Mouse (Mus musculus) limb, embryonic 15.5 days (tissue): ENCODE results near the gene Foxl1. TPM values are rescaled to one million over a fixed set of nuclear protein-coding genes. Genes with fewer than 3 reads are reported as not detected.
"Not testable (repeated sequence)": the region's sequence is repeated elsewhere in the genome, so short reads cannot be mapped to it uniquely, and the experiment has no call there.

Source experiments
- ATAC-seq: fragments of 200-750 bp; cut with Nextera tagmentation; 2 replicates; pipeline ENCODE4 v1.8.0; 2017; ENCODE audit warnings: low read depth, moderate TSS enrichment; ENCODE audit not compliant: insufficient number of reproducible peaks, low FRiP score, low TSS enrichment
- H3K27ac ChIP-seq: fragments of 300-500 bp; sonication (generic); 2 replicates; pipeline ENCODE4 v1.5.1; 2015; ENCODE audit warnings: moderate library complexity, mild to moderate bottlenecking, inconsistent platforms
- H3K27me3 ChIP-seq: fragments of 300-500 bp; sonication (generic); 2 replicates; pipeline ENCODE4 v1.6.1; 2015; ENCODE audit warnings: inconsistent platforms
- H3K36me3 ChIP-seq: fragments of 300-500 bp; sonication (generic); 2 replicates; pipeline ENCODE4 v1.6.1; 2015; ENCODE audit warnings: inconsistent platforms
- H3K4me1 ChIP-seq: fragments of 300-500 bp; sonication (generic); 2 replicates; pipeline ENCODE4 v1.6.1; 2015; ENCODE audit warnings: inconsistent platforms
- H3K4me2 ChIP-seq: fragments of 300-500 bp; sonication (generic); 2 replicates; pipeline ENCODE4 v1.6.1; 2015; ENCODE audit warnings: mild to moderate bottlenecking, inconsistent platforms
- H3K4me3 ChIP-seq: fragments of 300-500 bp; sonication (generic); 2 replicates; pipeline ENCODE4 v1.5.1; 2015; ENCODE audit warnings: mild to moderate bottlenecking, inconsistent platforms
- H3K9ac ChIP-seq: fragments of 300-500 bp; sonication (generic); 2 replicates; pipeline ENCODE4 v1.6.1; 2015; ENCODE audit warnings: inconsistent platforms
- H3K9me3 ChIP-seq: fragments of 300-500 bp; sonication (generic); 2 replicates; pipeline ENCODE4 v1.6.1; 2016; ENCODE audit warnings: inconsistent platforms
- WGBS: fragments of 180-500 bp; shearing (Covaris S2); methylation state at CpG from one replicate; pipeline ENCODE4 v1.1.7; 2015; 5-methylcytosine and 5-hydroxymethylcytosine counted together
- polyA plus RNA-seq: library from polyadenylated mRNA; unstranded; fragments of >200 nt; fragmentation: Nextera tagmentation; extraction: Ambion mirVana; gene quantifications from 2 replicates; pipeline ENCODE4 v1.2.1, GENCODE M21; 2015

Foxl1 gene
- polyA plus RNA-seq, 1 experiment from 2014 or later, result 0.20 TPM

GRCm38 (mm10) chr8:121129265-121129940 is 1.7 kb downstream of the Foxl1 start:
- no peak overlapping the region for H3K4me3 ChIP-seq
- H3K9me3 ChIP-seq, result no peaks in the 10 kb centered on the region
- ATAC-seq, result no peak
- H3K4me2 ChIP-seq, result no peak overlapping the region
- peaks cover 90% of the 10 kb centered on the region for H3K27me3 ChIP-seq
- H3K36me3 ChIP-seq, result no peaks in the 10 kb centered on the region
- 30% methylated on average over 16 of the region's 16 CpGs for WGBS
- H3K4me1 ChIP-seq, result peaks cover 34% of the 10 kb centered on the region
- no peak overlapping the region for H3K27ac ChIP-seq
- H3K9ac ChIP-seq, result no peak overlapping the region

DNA sequence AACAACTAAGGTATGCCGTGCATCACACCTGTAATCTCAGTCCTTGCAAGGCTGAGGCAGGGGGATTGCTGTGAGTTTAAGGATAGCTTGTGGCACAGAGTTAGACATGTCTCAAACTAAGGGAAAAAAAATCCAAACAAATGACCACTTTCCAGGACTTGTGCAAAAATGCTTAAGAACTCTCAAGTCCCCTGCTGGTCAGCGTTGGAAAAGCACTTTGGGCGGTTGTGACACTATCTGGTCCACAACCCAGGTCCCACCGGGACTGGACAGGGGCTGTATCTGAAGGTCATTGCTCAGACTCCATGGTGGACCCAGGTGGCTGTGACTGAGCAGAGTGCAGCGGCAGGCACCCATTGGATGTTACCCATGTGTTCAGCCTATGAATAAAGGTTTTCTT is 2.8 kb downstream of the Foxl1 start:
- Histone ChIP-seq H3K9ac (no peak overlapping the region), H3K4me2 (no peak overlapping the region), H3K4me3 (no peak overlapping the region), H3K9me3 (no peaks in the 10 kb centered on the region), H3K27ac (no peak overlapping the region), H3K36me3 (no peaks in the 10 kb centered on the region), H3K27me3 (peaks cover 79% of the 10 kb centered on the region), H3K4me1 (peaks cover 24% of the 10 kb centered on the region)
- WGBS, result 43% methylated on average over 5 of the region's 5 CpGs
- ATAC-seq, result no peak

GRCm38 (mm10) chr8:121132961-121133513 is 5.3 kb downstream of the Foxl1 start:
- peaks cover 54% of the 10 kb centered on the region for H3K27me3 ChIP-seq

DNA sequence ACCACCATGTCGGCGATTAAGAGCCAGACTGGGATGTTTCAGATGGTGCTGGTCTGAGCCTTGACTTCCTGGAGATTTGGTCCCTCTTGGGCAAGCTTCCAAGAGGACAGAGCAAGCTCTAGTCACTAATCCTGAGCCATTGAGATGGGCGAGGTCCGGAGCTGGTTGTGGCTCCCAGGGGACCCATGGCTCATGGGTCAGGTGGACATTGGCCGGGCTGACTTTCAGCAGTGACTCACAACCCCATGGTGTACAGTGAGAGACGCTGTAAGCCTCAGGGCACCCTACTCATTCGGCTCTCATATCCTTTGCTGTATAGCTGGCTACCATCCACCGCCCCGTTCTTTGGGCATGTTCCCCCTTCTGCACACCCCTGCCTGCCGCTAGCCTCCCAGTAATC is 6.4 kb downstream of the Foxl1 start:
- no peak overlapping the region for H3K4me3 ChIP-seq
- 0 out of 2 replicates have a peak, but pooled peaks have one; percentile 16 for ATAC-seq
- no peaks in the 10 kb centered on the region for H3K9me3 ChIP-seq
- H3K27me3 ChIP-seq, result peaks cover 43% of the 10 kb centered on the region
- H3K36me3 ChIP-seq, result peaks cover 2% of the 10 kb centered on the region; the same call in 1 of the 2 replicates
- WGBS, result 82% methylated on average over 10 of the region's 10 CpGs
- H3K9ac ChIP-seq, result no peak overlapping the region
- H3K4me1 ChIP-seq, result peaks cover 2% of the 10 kb centered on the region
- H3K4me2 ChIP-seq, result no peak overlapping the region
- no peak overlapping the region for H3K27ac ChIP-seq

More at GRCm38 (mm10) chr8:121132961-121133513, 5.3 kb downstream of the Foxl1 start:
- Histone ChIP-seq H3K9me3 (no peaks in the 10 kb centered on the region), H3K4me3 (no peak overlapping the region), H3K9ac (no peak overlapping the region), H3K27ac (no peak overlapping the region), H3K4me1 (peaks cover 12% of the 10 kb centered on the region), H3K36me3 (peaks cover 2% of the 10 kb centered on the region; the same call in 1 of the 2 replicates), H3K4me2 (no peak overlapping the region)
- 53% methylated on average over 5 of the region's 5 CpGs for WGBS
- no peak for ATAC-seq

DNA sequence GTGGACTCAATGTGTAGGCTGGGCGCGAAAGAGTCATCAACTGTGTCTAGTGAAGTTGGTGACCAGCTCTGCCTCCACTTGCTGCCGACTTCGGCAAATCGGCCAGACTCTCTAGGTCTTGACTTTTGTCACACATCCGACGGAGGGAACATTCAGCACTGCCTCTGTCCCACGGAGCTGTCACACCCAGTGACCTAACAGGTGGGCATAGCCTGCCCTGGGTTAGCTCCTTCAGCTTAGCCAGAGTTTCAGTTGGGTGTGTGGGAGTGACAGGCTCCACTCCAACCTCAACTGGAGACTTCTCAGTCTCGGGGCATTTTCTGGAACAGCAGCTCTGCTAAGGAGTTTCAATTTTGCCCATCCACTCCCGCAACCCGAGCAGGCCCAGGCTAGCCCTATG is 6.8 kb downstream of the Foxl1 start:
- ATAC-seq, result no peak
- no peaks in the 10 kb centered on the region for H3K9me3 ChIP-seq
- H3K27ac ChIP-seq, result no peak overlapping the region
- H3K4me1 ChIP-seq, result no peaks in the 10 kb centered on the region
- peaks cover 2% of the 10 kb centered on the region; the same call in 1 of the 2 replicates for H3K36me3 ChIP-seq
- no peak overlapping the region for H3K9ac ChIP-seq
- no peak overlapping the region for H3K4me3 ChIP-seq
- peaks cover 39% of the 10 kb centered on the region for H3K27me3 ChIP-seq
- WGBS, result 88% methylated on average over 11 of the region's 11 CpGs
- no peak overlapping the region for H3K4me2 ChIP-seq

DNA sequence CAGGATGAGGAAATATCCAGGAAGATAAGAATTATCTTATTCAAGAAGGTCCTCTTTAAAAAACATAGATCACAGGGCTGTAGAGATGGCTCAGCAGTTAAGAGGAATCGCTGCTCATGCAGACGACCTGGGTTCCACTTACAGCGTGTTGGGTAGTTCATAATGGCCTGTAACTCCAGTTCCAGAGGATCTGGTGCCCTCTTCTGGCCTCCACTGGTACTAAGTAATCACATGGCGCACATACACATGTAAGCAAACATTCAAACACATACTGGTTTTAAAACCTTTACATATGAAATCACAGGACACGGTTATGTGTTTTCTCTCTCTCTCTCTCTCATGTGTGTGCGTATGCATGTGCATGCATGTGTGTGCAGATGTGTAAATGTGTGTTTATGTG is 9.1 kb downstream of the Foxl1 start:
- ATAC-seq, result no peak
- Histone ChIP-seq H3K27me3 (peaks cover 19% of the 10 kb centered on the region), H3K27ac (no peak overlapping the region), H3K4me1 (no peaks in the 10 kb centered on the region), H3K9me3 (no peaks in the 10 kb centered on the region), H3K4me3 (no peak overlapping the region), H3K9ac (no peak overlapping the region), H3K4me2 (no peak overlapping the region), H3K36me3 (peaks cover 2% of the 10 kb centered on the region; the same call in 1 of the 2 replicates)
- 94% methylated on average over 6 of the region's 6 CpGs for WGBS

DNA sequence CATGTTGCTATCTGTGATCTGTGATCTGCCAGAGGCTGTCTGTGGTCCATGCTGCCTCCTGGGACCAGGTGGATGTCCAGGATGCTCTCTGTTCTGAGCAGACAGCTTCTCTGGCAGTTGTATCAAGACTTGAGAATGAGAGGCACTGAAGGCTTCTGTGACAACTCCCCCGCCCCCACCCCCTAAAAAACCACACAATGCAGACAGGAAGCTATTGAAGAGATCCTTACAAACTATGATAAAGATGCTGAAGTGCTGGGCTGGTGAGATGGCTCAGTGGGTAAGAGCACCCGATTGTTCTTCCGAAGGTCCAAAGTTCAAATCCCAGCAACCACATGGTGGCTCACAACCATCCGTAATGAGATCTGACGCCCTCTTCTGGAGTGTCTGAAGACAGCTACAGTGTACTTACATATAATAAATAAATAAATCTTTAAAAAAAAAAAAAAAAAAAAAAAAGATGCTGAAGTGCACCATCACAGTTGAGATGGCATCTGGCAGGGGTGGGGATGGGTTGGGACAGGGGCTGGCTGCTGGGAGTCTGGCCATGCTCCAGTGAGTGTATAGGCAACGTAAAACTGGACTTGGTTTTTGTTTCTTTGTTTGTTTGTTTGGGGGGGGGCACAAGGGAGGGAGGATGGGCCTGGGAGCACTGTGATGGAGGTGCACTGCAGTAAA is 17.9 kb downstream of the Foxl1 start:
- H3K36me3 ChIP-seq, H3K9ac ChIP-seq, H3K4me1 ChIP-seq, H3K9me3 ChIP-seq, H3K27ac ChIP-seq, H3K4me2 ChIP-seq, ATAC-seq, H3K4me3 ChIP-seq: not testable (repeated sequence)
- WGBS, result 79% methylated on average over 4 of the region's 6 CpGs
- H3K27me3 ChIP-seq, result peaks cover 17% of the 10 kb centered on the region; the same call in 1 of the 2 replicates

DNA sequence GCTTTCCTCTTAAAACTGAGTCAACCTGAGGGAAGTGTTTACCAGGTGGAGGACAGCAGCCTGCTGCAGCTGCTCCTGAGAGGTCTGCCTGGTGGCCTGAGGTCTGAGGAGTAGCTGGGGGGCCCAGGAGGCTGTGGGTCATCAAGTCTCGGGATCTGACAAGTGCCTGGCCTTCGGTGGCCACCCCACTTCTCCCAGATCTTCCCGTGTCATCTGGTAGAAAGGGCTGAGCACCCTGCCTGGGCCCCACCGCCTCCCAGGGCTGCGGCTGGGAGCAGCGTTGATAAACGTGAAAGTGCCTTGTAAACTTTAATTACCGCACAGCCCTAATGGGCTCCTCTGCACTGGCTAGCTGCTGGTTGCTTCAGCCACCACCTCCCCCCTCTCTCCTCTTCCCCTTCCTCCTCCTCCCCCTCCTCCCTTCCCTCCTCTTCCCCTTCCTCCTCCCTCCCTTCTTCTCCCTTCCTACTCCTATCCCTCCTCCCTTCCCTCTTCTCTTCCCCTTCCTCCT is 20.9 kb downstream of the Foxl1 start:
- 4% methylated on average over 8 of the region's 8 CpGs for WGBS
- no peak for ATAC-seq
- H3K27me3 ChIP-seq, result peaks cover 9% of the 10 kb centered on the region; the same call in 1 of the 2 replicates
- H3K4me1 ChIP-seq, result peaks cover 7% of the 10 kb centered on the region
- no peak overlapping the region for H3K4me3 ChIP-seq
- no peak overlapping the region for H3K27ac ChIP-seq
- H3K36me3 ChIP-seq, result no peaks in the 10 kb centered on the region
- H3K4me2 ChIP-seq, result no peak overlapping the region
- H3K9ac ChIP-seq, result no peak overlapping the region
- no peaks in the 10 kb centered on the region for H3K9me3 ChIP-seq

GRCm38 (mm10) chr8:121152394-121152793 is 24.7 kb downstream of the Foxl1 start:
- 52% methylated on average over 12 of the region's 12 CpGs for WGBS
- no peak overlapping the region for H3K4me3 ChIP-seq
- H3K27me3 ChIP-seq, result 0 out of 2 replicates have a peak, but pooled peaks cover 3% of the 10 kb centered on the region
- no peak overlapping the region for H3K4me2 ChIP-seq
- no peaks in the 10 kb centered on the region for H3K36me3 ChIP-seq
- ATAC-seq, result no peak
- H3K4me1 ChIP-seq, result peaks cover 7% of the 10 kb centered on the region
- H3K27ac ChIP-seq, result no peak overlapping the region
- no peak overlapping the region for H3K9ac ChIP-seq
- no peaks in the 10 kb centered on the region for H3K9me3 ChIP-seq

GRCm38 (mm10) chr8:121156990-121157491 is 29.3 kb downstream of the Foxl1 start:
- H3K27ac ChIP-seq, result no peak overlapping the region
- no peak for ATAC-seq
- H3K4me3 ChIP-seq, result no peak overlapping the region
- no peaks in the 10 kb centered on the region for H3K9me3 ChIP-seq
- WGBS, result 84% methylated on average over 7 of the region's 7 CpGs
- H3K4me2 ChIP-seq, result no peak overlapping the region
- 0 out of 2 replicates have a peak, but pooled peaks cover 3% of the 10 kb centered on the region for H3K4me1 ChIP-seq
- 0 out of 2 replicates have a peak, but pooled peaks cover 6% of the 10 kb centered on the region for H3K27me3 ChIP-seq
- H3K9ac ChIP-seq, result no peak overlapping the region
- no peaks in the 10 kb centered on the region for H3K36me3 ChIP-seq

DNA sequence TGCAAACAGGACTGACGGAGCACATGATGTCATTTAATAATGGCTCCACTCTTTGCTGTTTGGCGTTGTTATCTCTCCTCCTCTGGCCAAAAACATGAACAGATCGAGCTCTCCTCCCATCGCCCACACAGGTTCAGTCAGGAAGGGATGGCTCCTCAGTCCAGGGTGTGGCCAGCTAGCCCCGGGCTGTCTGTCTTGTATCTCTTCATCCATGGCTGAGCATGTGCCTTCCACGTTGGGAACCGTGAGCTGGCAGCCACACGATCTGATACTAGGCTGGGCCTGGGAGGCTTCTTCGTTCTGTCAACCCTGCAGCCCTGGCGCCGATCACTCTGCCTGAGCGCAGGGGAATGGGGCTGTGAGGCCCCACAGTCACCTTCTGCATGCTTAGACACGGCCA is 31.1 kb downstream of the Foxl1 start:
- 62% methylated on average over 13 of the region's 13 CpGs for WGBS
- Histone ChIP-seq H3K9ac (no peak overlapping the region), H3K9me3 (no peaks in the 10 kb centered on the region), H3K4me1 (peaks cover 10% of the 10 kb centered on the region; the same call in 1 of the 2 replicates), H3K36me3 (no peaks in the 10 kb centered on the region), H3K27ac (no peak overlapping the region), H3K4me3 (no peak overlapping the region), H3K27me3 (0 out of 2 replicates have a peak, but pooled peaks cover 6% of the 10 kb centered on the region), H3K4me2 (no peak overlapping the region)
- ATAC-seq, result no peak
